Mouse (Mus musculus): Measurements from ENCODE around the gene Plce1.

Plce1 gene

GRCm38 (mm10) chr19:38818766-38819426 lies 338.0 kb downstream of the Plce1 start, which contains the start of gene Noc3l:
Gene Noc3l (minus strand): TSS chr19:38819237.
- DNase-seq (ENCODE audit: low spot score in 2 of 2) = peak; percentile 93 to 95

DNA sequence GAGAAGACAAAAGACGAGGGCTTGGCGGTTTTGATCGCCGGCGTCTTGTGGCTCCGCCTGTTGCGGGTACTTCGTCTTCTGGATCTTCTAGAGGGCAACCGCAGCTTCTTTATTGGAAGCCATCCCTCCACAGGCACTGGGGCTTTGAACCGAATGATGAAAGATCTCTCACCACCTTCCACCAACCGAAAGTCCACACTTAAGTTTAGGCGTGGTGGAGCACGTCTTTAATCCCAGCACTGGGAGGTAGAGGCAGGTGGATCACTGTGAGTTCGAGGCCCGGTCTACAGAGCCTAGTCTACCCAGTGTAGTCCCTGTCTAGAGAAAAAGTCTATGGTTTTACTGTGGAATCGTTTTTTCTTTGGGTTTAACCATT lies 338.5 kb downstream of the Plce1 start:
- DNase-seq (ENCODE audit: low spot score in 2 of 2) = no peak

- no peak for DNase-seq (ENCODE audit: low spot score in 2 of 2)
These were observed 339.4 kb downstream of the Plce1 start for GRCm38 (mm10) chr19:38820186-38820804.

DNA sequence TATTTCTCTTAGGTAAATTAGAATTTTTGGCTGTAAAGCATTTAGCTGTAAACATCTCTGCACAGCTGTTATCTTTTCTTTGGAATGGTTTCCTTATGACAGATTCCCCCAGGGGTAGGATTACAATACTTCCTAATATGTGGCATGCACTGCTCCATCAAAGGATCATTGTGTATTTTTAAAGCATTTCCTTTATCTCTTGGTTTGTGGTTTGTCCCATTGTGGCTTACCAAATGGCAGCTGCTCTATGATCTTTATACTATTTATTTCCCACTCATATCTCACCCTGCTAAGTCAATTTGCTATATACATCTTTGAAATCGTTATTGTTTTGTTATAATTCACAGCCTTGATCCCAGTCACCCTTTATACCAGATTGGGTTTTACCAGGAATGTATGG lies 352.3 kb downstream of the Plce1 start:
- no peak for DNase-seq (ENCODE audit: low spot score in 2 of 2)
